Mouse (Mus musculus): ENCODE results near the gene Sod3. TPM values are rescaled to one million over a fixed set of nuclear protein-coding genes. Genes with fewer than 3 reads are reported as not detected.

Gene Sod3
- total RNA-seq (2021): 1 to 10 TPM; 4.3 TPM

- intact Hi-C loops (cut with DNase I): no loop called here
- DNase-seq (ENCODE audit: extremely low spot score in 1 of 2, low spot score in 2 of 2): peak in 1 of 2 experiments; percentile 79
Measured at GRCm38 (mm10) chr5:52363468-52364150, at the start of gene Sod3. TSS of gene Sod3 (plus strand) at chr5:52363791.

DNA sequence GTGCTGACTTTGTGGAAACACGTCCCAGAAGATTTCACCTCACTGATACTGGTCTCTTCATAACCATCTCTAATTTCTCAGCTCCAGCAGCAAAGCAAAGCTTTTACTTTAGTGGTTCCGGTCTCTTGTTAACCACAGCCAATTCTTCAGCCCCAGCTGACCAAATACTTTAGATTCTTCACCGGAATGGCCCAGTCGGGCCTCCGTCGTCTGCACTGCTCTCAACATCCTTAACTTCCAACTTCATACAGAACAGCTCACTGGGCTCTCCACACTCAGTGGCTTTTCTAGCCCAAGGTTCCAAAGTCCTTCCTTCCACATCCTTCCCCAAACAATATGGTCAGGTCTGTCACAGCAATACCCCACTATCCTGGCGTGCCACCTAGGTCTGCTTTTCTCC, 46.7 kb upstream of the Sod3 start:
- intact Hi-C loops (cut with DNase I): no loop called here
- no peak for DNase-seq (ENCODE audit: extremely low spot score in 1 of 2, low spot score in 2 of 2)

GRCm38 (mm10) chr5:52319499-52319898, 44.1 kb upstream of the Sod3 start:
- no peak for DNase-seq (ENCODE audit: extremely low spot score in 1 of 2, low spot score in 2 of 2)
- intact Hi-C loops (cut with DNase I): no loop called here

GRCm38 (mm10) chr5:52332120-52332519, 31.5 kb upstream of the Sod3 start:
- DNase-seq (ENCODE audit: extremely low spot score in 1 of 2, low spot score in 2 of 2): no peak
- intact Hi-C loops (cut with DNase I): no loop called here

DNA sequence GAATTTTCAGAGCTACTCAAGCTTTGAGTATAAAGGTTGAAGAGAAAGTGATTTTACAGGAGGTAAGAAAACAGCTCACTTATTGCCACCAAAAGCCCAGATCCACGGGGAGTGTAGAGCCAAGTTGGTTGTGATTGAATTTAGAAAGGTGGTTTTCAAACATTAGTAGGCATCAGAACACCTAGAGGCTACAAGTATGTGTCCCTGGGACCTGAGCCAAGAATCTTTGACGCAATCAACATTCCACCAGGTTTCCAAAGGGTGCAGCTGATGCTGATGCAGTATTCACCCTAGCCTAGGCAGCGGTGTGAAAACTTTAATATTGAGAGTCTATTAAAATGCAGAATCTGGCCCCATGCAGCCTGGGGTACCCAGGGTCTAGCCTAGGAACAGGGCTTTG, 28.0 kb upstream of the Sod3 start:
- DNase-seq (ENCODE audit: extremely low spot score in 1 of 2, low spot score in 2 of 2): no peak
- intact Hi-C loops (cut with DNase I): no loop called here

- intact Hi-C loops (cut with DNase I): no loop called here
Measured at GRCm38 (mm10) chr5:52339134-52339533, 24.5 kb upstream of the Sod3 start.

GRCm38 (mm10) chr5:52346890-52347289, 16.7 kb upstream of the Sod3 start:
- intact Hi-C loops (cut with DNase I): no loop called here
- DNase-seq (ENCODE audit: extremely low spot score in 1 of 2, low spot score in 2 of 2): no peak

More at GRCm38 (mm10) chr5:52339134-52339533, 24.5 kb upstream of the Sod3 start:
- DNase-seq (ENCODE audit: extremely low spot score in 1 of 2, low spot score in 2 of 2): no peak

- no peak for DNase-seq (ENCODE audit: extremely low spot score in 1 of 2, low spot score in 2 of 2)
- intact Hi-C loops (cut with DNase I): no loop called here
Measured at GRCm38 (mm10) chr5:52350451-52350850, 13.1 kb upstream of the Sod3 start.

DNA sequence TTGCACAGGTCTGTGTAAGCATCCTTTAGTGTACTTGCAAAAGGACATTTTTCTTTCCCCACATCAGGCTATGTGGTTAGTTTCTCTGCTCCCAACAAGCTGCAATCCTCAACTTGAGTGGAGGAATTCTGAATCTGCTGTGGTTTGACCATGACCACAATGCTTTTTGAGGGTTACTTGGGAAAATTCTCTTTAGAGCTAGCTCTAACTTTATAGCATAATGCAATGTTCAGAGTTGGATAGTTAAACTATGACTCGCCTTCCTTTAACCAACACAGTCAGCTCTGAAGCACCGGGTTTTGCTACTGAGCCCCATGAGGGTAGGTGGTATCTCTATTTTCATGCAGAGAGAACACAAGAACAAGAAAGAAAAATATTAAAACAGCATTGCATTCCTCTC, 12.0 kb upstream of the Sod3 start:
- intact Hi-C loops (cut with DNase I): no loop called here
- DNase-seq (ENCODE audit: extremely low spot score in 1 of 2, low spot score in 2 of 2): no peak

DNA sequence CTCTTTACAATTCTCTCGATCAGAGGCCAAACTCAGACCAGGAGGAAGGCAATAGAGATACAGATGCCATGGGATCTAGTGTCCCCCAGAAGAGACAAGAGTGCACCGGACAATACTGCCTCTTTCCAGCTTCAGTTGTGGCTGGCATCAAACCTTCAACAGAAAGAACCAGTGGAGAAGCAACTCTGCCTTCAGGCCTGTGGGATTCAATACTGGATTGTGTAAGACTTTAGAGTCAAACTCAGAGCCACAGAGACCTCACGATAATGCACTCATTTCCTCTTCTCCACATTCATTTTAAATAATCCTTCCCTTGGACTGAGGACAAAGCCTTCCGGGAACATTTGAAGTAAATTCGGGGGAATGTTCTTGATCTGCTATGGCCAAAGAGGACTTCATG, 10.9 kb upstream of the Sod3 start:
- intact Hi-C loops (cut with DNase I): no loop called here
- no peak for DNase-seq (ENCODE audit: extremely low spot score in 1 of 2, low spot score in 2 of 2)

GRCm38 (mm10) chr5:52354441-52354840, 9.2 kb upstream of the Sod3 start:
- DNase-seq (ENCODE audit: extremely low spot score in 1 of 2, low spot score in 2 of 2): no peak
- intact Hi-C loops (cut with DNase I): no loop called here

DNA sequence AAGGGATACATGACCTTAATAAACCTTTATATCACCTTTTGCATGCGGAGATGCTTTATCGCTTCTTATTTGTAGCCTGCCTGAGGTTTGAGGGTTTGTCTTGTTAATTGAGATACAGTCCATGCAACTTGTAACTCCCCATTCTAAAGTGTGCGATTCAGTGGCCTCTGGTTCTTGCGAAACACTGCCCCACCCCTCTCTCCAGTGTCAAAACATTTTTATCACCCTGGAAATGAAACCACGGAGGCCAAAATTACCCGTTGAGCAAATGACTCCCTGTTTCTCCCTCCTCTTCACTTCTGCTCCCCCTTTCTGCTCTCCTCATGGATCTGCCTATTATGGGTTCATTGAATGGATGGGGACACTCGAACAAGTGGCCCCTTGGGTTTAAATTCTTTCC, 8.0 kb upstream of the Sod3 start:
- intact Hi-C loops (cut with DNase I): no loop called here

GRCm38 (mm10) chr5:52357175-52357754, 6.3 kb upstream of the Sod3 start:
- intact Hi-C loops (cut with DNase I): no loop called here
- no peak for DNase-seq (ENCODE audit: extremely low spot score in 1 of 2, low spot score in 2 of 2)

More for the DNA sequence above, 8.0 kb upstream of the Sod3 start:
- no peak for DNase-seq (ENCODE audit: extremely low spot score in 1 of 2, low spot score in 2 of 2)

DNA sequence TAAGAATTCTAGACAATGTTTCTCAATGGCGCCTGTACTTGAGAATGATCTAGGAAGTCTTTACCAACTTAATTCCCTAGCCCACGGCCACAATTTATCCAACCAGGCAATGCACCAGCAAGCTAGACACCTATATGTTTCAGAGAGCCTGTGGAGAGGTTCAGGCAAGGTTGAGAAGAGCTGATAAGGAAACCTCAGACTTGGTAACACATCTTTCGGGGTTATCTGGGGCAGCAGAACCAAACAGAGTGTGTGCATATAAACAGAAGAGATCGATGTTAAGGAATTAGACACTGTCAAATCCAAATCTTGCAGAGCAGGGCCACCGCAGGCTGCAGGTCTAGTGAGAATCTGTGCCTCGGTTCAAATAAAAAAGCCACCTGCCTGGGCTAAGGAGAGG, 5.5 kb upstream of the Sod3 start:
- no peak for DNase-seq (ENCODE audit: extremely low spot score in 1 of 2, low spot score in 2 of 2)
- intact Hi-C loops (cut with DNase I): no loop called here

GRCm38 (mm10) chr5:52360286-52361049, 3.1 kb upstream of the Sod3 start:
- intact Hi-C loops (cut with DNase I): no loop called here
- DNase-seq (ENCODE audit: extremely low spot score in 1 of 2, low spot score in 2 of 2): no peak

- intact Hi-C loops (cut with DNase I): no loop called here
- no peak for DNase-seq (ENCODE audit: extremely low spot score in 1 of 2, low spot score in 2 of 2)
Measured at GRCm38 (mm10) chr5:52362776-52363467, 669 bp upstream of the Sod3 start.

DNA sequence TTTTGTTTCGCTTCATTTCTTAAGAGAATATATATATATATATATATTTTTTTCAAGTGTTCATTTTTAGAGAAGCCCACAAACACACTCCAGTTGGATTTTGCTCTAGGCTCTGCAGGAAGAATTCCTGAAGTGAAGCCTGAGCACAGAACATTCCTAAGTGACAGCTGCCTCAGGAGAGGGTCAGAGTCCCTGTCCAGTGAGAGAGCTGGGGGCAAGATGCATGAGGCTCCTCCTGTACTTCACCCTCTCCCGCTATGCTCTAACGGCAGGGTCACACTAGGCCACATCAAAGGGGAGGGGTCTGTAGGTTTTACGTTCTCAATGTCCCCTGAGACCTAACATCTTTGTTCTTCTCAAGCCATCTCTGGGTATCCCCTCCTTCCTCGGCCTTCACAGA, 930 bp downstream of the Sod3 start:
- intact Hi-C loops (cut with DNase I): no loop called here
- DNase-seq (ENCODE audit: extremely low spot score in 1 of 2, low spot score in 2 of 2): no peak

DNA sequence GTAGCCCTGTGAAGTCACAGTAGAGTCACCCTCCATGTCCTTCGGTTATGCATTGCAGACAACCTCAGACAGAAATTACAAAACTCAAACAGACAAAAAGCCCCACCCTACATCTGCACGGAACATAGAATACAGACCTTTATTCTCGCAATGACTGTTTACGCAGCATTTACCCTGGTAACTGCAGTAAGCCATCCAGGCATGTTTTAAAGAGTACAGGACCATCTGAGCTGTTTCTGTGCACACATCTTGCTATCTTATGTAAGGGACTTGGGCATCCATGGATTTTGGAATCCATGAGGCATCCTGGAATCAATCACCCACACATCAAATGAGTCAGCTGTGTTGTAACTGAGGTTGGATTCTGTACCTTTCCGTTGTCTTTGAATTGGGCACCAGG, 2.3 kb downstream of the Sod3 start:
- no peak for DNase-seq (ENCODE audit: extremely low spot score in 1 of 2, low spot score in 2 of 2)

DNA sequence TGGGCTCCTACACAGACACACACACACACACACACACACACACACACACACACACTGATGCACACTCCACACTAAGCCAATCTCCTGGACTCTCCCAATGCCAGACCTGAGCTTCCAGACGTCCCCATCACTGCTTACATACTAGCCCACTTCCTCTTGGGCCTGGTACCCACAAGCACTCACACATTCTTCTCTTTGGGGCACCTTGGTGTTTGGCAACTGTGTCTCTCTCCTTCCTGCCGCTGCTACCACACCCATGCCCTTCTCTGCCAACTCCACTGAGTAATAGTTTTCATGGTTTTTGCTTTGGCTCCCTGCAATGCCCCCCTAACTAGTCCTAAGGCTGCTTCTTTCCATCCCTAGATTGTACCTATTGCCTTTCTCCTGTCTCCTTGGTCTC, 3.1 kb downstream of the Sod3 start:
- DNase-seq (ENCODE audit: extremely low spot score in 1 of 2, low spot score in 2 of 2): no peak
- intact Hi-C loops (cut with DNase I): no loop called here

More for the DNA sequence above, 2.3 kb downstream of the Sod3 start:
- intact Hi-C loops (cut with DNase I): no loop called here

Data from left cerebral cortex, postnatal 10 days (tissue).